Mouse (Mus musculus) right cerebral cortex, adult 2 months (tissue): ENCODE measurements around the gene Vkorc1l1.

Source experiments
- DNase-seq, 2 experiments: peaks; one replicate each; pipeline ENCODE4 v3.0.0; 2021 to 2022; ENCODE audit warnings: low spot score in 2 of 2

Vkorc1l1 gene

GRCm38 (mm10) chr5:130001356-130001987, 59.7 kb downstream of the Vkorc1l1 start:
- no peak for DNase-seq

GRCm38 (mm10) chr5:130002301-130003146, 60.8 kb downstream of the Vkorc1l1 start, which contains the start of gene Gusb:
Gusb (minus strand) TSS chr5:130003049.
- DNase-seq, result peak; percentile 67 to 72

- DNase-seq, result no peak
Observed at GRCm38 (mm10) chr5:130003229-130003628, 61.5 kb downstream of the Vkorc1l1 start.

GRCm38 (mm10) chr5:130007344-130007743, 65.6 kb downstream of the Vkorc1l1 start:
- DNase-seq, result no peak

GRCm38 (mm10) chr5:130008034-130008590, 66.3 kb downstream of the Vkorc1l1 start:
- DNase-seq, result no peak

- no peak for DNase-seq
Observed at GRCm38 (mm10) chr5:130009784-130010183, 68.0 kb downstream of the Vkorc1l1 start.

GRCm38 (mm10) chr5:130010961-130011360, 69.2 kb downstream of the Vkorc1l1 start:
- no peak for DNase-seq

- no peak for DNase-seq
Observed at GRCm38 (mm10) chr5:130015104-130015503, 73.3 kb downstream of the Vkorc1l1 start.

- DNase-seq, result no peak
Observed at GRCm38 (mm10) chr5:130019461-130019860, 77.7 kb downstream of the Vkorc1l1 start.

GRCm38 (mm10) chr5:130021361-130021966, 79.7 kb downstream of the Vkorc1l1 start:
- no peak for DNase-seq

GRCm38 (mm10) chr5:130022366-130022765, 80.6 kb downstream of the Vkorc1l1 start:
- no peak for DNase-seq

GRCm38 (mm10) chr5:130023067-130023766, 81.4 kb downstream of the Vkorc1l1 start:
- DNase-seq, result no peak

GRCm38 (mm10) chr5:130023767-130024539, 82.2 kb downstream of the Vkorc1l1 start:
- DNase-seq, result peak; percentile 70 to 76

- no peak for DNase-seq
Observed at GRCm38 (mm10) chr5:130027134-130027533, 85.4 kb downstream of the Vkorc1l1 start.

GRCm38 (mm10) chr5:130027696-130028095, 85.9 kb downstream of the Vkorc1l1 start:
- DNase-seq, result no peak

GRCm38 (mm10) chr5:130029142-130029897, 87.5 kb downstream of the Vkorc1l1 start, which contains the start of the genes Asl and Crcp:
Asl (minus strand) TSS chr5:130029247.
Crcp (plus strand) TSS chr5:130029290.
- DNase-seq, result peak; percentile 93

GRCm38 (mm10) chr5:130031410-130032390, 89.9 kb downstream of the Vkorc1l1 start:
- no peak for DNase-seq

- DNase-seq, result no peak
Observed at GRCm38 (mm10) chr5:130033869-130034268, 92.1 kb downstream of the Vkorc1l1 start.
